Mouse (Mus musculus) heart, adult 9 months (tissue): ENCODE results near the gene Slc2a8.

ENCODE experiments used
- DNase-seq, 2 experiments: peaks; one replicate each; pipeline ENCODE4 v3.0.0; 2022; ENCODE audit warnings: low spot score in 2 of 2

Gene Slc2a8

GRCm38 (mm10) chr2:32928947-32929829 lies 52.7 kb downstream of the Slc2a8 start:
- DNase-seq: no peak

GRCm38 (mm10) chr2:32928235-32928946 lies 53.5 kb downstream of the Slc2a8 start:
- peak; percentile 62 to 68 for DNase-seq

GRCm38 (mm10) chr2:32927624-32928234 lies 54.2 kb downstream of the Slc2a8 start:
- no peak for DNase-seq

GRCm38 (mm10) chr2:32926330-32927075 lies 55.4 kb downstream of the Slc2a8 start:
- DNase-seq: no peak

- no peak for DNase-seq
Measured at GRCm38 (mm10) chr2:32924306-32924844, 57.5 kb downstream of the Slc2a8 start.

GRCm38 (mm10) chr2:32923551-32924250 lies 58.2 kb downstream of the Slc2a8 start:
- no peak for DNase-seq
